Mouse (Mus musculus) 3T3-L1 (cell line): Measurements from ENCODE around the gene Dscaml1.

ENCODE experiments used
- DNase-seq: peaks from one replicate; pipeline ENCODE4 v3.0.0-alpha.2; 2015; ENCODE audit warnings: low read depth, low spot score

Dscaml1 gene

GRCm38 (mm10) chr9:45570346-45570745 is 143.9 kb downstream of the Dscaml1 start:
- no peak for DNase-seq

- no peak for DNase-seq
Measured at GRCm38 (mm10) chr9:45572787-45573492, 146.5 kb downstream of the Dscaml1 start.

GRCm38 (mm10) chr9:45573493-45573815 is 147.0 kb downstream of the Dscaml1 start:
- no peak for DNase-seq

GRCm38 (mm10) chr9:45574021-45574420 is 147.6 kb downstream of the Dscaml1 start:
- DNase-seq, result no peak

DNA sequence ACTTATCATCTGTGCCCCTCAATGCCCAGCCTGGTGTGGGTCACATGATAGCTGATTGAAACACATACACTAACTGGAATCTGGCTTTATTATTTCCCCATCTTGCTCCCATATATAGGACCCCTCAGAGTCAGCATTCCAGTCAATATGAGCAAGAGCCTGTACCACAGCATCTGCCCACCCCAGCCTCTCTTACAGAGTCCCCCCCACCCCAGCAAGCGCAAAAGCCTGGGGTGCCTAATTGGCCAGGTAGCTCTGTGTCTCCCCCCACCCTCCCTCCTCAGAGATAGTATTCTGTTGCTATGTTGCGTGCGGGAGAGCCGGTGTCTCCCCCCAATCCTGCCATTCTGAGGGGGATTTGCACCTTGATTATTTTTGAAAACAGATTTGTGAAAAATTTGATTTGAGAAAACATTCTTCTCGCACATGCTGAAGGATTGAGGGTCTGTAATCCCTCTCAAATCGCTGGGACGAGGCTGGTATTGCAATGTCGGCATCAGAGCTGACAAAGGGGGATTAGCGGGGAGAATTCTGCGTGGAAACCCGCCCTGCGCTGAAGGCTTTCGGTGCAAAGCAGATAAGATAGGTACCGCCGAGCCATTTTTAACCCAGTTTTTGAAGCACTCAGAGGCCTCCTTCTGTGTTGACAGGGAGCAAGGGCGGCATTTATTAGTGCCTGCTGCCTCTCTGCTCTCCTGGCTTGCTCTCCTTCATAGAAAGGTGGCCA is 153.8 kb downstream of the Dscaml1 start:
- DNase-seq, result no peak

GRCm38 (mm10) chr9:45586475-45586874 is 160.0 kb downstream of the Dscaml1 start:
- DNase-seq, result no peak

- DNase-seq, result no peak
Measured at GRCm38 (mm10) chr9:45587704-45588103, 161.3 kb downstream of the Dscaml1 start.

- peak; percentile 77 for DNase-seq
Measured at GRCm38 (mm10) chr9:45589867-45590266, 163.4 kb downstream of the Dscaml1 start.

- no peak for DNase-seq
Measured at GRCm38 (mm10) chr9:45591061-45591460, 164.6 kb downstream of the Dscaml1 start.

- no peak for DNase-seq
Measured at GRCm38 (mm10) chr9:45592374-45592773, 165.9 kb downstream of the Dscaml1 start.

GRCm38 (mm10) chr9:45598117-45598516 is 171.7 kb downstream of the Dscaml1 start:
- DNase-seq, result peak; percentile 25

GRCm38 (mm10) chr9:45599377-45599776 is 172.9 kb downstream of the Dscaml1 start:
- no peak for DNase-seq

DNA sequence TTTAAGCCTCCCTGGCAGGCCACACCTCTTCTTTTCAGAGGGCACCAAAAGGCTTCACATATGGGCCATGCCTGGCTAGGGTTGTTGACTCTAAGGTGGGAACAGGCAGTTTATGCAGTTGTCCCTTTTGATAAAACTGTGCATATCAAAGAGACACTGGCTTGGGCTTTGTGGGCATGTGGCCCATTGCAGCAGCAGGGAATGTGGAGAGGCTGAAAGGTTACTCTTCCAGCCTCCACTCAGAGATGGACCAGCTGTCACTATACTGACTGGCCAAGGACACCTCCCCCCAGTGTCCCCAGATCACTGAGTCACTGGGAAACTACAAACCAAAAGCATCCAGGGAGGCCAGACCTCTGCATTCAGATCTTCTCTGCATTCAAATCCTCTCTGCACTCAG is 180.9 kb downstream of the Dscaml1 start:
- DNase-seq, result no peak

DNA sequence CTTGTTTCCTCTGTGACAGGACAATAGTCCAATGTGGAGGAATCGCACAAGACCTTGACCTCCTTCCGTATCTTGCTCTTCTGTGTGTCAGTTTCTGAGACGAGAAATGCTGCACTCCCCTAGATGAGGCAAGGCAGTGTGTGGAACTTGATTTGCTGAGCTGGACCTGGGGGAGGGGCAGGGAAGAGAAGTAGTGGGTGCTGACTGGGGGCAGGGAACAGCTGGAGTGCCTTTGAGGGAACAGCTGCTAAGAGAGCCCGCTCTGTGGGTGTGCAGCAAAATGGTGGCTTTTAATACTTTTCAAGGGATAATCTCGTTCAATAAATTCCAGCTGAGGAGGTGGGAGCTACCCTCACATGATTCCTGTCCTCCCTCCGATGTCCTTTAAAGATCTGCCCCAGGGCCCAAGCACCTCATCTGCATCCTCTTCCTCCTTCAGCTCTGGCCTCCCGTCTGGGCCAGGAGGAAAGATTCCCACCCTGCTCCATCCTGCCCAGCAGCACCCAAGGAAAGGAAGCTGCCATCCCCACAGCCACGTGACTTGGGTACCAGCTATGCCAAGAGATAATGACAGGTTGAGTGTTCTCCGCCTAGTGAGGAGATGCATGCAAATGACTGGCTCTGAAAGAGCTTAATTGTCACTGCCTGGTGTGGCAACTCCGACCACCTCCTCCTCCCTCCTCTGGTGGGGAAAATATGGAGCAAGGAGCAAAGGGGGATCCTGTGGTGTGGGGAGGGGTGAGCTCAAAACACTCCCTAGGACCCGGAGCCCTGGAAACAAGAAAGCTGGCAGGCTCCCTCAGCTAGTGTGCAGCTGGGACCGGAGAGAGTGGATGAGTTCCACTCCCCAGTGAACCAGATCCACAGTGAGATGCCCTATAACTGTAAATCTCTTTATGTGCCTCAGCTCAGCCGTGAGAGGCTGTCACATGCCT is 181.9 kb downstream of the Dscaml1 start:
- DNase-seq, result no peak

- no peak for DNase-seq
Measured at GRCm38 (mm10) chr9:45610336-45611060, 184.1 kb downstream of the Dscaml1 start.

DNA sequence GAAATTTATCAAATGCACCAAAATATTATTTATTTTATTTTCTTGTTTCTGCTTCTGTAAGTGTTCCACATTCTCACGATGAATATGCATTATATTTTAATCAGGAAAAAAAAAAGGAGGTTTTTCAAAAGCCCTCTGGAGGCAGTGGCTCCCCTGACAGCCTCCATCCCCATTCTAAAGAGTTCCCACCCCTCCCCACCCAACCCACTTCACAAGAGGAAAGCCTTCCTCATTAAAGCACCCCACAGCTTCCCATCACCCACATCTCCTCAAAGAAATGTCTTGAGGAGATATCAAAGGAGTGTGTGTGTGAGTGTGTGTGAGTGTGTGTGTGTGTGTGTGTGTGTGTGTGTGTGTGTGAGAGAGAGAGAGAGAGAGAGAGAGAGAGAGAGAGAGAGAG is 188.2 kb downstream of the Dscaml1 start:
- no peak for DNase-seq

DNA sequence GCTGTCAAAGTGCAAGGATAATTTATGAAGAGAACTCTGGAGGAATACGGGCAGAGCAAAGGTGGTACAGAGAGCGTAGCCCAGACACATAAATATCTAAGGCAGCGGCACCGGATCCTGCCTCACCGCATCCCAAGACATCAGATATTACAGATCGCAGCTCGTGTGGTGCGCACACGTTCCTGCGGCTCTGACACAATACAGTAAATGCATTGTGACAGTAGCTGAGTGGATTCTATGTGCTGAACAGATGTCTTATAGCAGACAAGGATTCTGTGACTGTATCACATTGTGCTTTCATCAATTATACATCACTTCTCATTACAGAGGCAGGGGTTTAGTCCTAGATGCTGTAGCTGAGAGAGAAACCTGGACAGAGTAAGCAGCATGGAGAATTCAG is 191.5 kb downstream of the Dscaml1 start:
- DNase-seq, result no peak

GRCm38 (mm10) chr9:45618443-45618842 is 192.0 kb downstream of the Dscaml1 start:
- no peak for DNase-seq

GRCm38 (mm10) chr9:45620049-45620448 is 193.6 kb downstream of the Dscaml1 start:
- no peak for DNase-seq

DNA sequence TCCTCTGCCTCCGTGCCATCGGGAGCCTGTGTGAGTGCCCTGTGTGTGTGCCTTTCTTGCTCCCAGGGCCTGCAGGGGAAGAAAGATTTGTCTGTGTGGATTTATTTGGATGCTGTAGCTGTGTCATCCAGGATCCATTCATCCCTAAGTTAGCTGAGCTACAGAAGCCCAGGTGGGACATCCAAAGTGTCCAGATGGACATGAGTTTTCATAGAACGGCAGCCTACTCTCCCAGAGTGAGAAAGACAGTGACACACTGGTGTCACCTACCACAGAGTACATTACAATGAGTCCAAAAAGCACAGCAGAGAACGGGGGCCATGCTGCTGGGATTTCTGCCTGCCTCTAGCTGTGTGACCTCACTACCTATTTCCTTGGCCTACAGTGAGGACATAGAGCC is 194.5 kb downstream of the Dscaml1 start:
- no peak for DNase-seq

DNA sequence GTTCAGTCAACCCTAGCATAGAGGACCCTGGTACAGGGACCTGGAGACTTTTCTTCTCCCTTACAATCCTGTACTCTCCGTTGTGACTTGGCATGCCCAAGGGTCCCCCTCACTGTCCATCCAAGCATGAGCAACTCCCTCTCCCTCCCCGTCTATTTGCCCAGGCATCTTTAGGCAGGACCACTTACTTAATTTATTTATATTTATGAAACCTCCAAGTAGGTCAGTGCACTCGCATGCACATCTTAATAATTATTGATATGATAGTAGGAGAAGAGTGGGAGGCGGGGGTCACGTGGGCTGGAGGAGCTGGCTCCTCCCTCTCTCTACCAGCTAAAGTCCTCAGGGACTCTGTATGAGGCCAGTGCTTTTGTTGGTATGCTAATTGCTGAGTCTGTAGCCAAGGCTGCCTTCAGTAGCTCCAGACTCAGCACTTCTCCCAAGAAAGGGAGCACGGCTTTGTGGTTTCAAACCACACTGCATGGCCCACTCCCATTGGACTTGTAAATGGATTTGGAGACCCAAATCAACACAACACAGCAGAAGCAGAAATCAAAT is 199.5 kb downstream of the Dscaml1 start:
- DNase-seq, result no peak
